Mouse (Mus musculus) hindbrain, embryonic 15.5 days (tissue): Measurements from ENCODE around the gene Myo1g. TPM values are rescaled to one million over a fixed set of nuclear protein-coding genes. Genes with fewer than 3 reads are reported as not detected.

ENCODE experiments used
- ATAC-seq: fragments of 200-750 bp; cut with Nextera tagmentation; 2 replicates; pipeline ENCODE4 v1.8.0; 2017; ENCODE audit warnings: low read depth, moderate number of reproducible peaks, moderate TSS enrichment; ENCODE audit not compliant: low FRiP score
- H3K27ac ChIP-seq: fragments of 300-500 bp; sonication (generic); replicated peaks from 2 replicates; pipeline ENCODE4 v1.5.1; 2015; ENCODE audit warnings: mild to moderate bottlenecking, inconsistent platforms
- H3K27me3 ChIP-seq: fragments of 300-500 bp; sonication (generic); 2 replicates; pipeline ENCODE4 v1.6.1; 2015; ENCODE audit warnings: control low read depth, inconsistent platforms
- H3K36me3 ChIP-seq: fragments of 300-500 bp; sonication (generic); 2 replicates; pipeline ENCODE4 v1.6.1; 2015; ENCODE audit warnings: control low read depth, inconsistent platforms
- H3K4me1 ChIP-seq: fragments of 300-500 bp; sonication (generic); replicated peaks from 2 replicates; pipeline ENCODE4 v1.6.1; 2015; ENCODE audit warnings: control low read depth, inconsistent platforms
- H3K4me2 ChIP-seq: fragments of 300-500 bp; sonication (generic); 2 replicates; pipeline ENCODE4 v1.6.1; 2015; ENCODE audit warnings: moderate library complexity, mild to moderate bottlenecking, inconsistent platforms
- H3K4me3 ChIP-seq: fragments of 300-500 bp; sonication (generic); 2 replicates; pipeline ENCODE4 v1.5.1; 2015; ENCODE audit warnings: mild to moderate bottlenecking, inconsistent platforms
- H3K9ac ChIP-seq: fragments of 300-500 bp; sonication (generic); 2 replicates; pipeline ENCODE4 v1.6.1; 2015; ENCODE audit warnings: inconsistent platforms
- H3K9me3 ChIP-seq: fragments of 300-500 bp; sonication (generic); 2 replicates; pipeline ENCODE4 v1.6.1; 2016; ENCODE audit warnings: control low read depth, inconsistent platforms
- WGBS: fragments of 180-500 bp; shearing (Covaris S2); methylation state at CpG from one replicate; pipeline ENCODE4 v1.1.7; 2015; 5-methylcytosine and 5-hydroxymethylcytosine counted together
- polyA plus RNA-seq: library from polyadenylated mRNA; unstranded; fragments of >200 nt; fragmentation: Nextera tagmentation; extraction: Ambion mirVana; gene quantifications from 2 replicates; pipeline ENCODE4 v1.2.1, GENCODE M21; 2015

The Myo1g gene
- polyA plus RNA-seq, 1 experiment from 2014 or later = 0.39 TPM

- no peaks in the 10 kb centered on the region for H3K9me3 ChIP-seq
- 80% methylated on average over 13 of the region's 13 CpGs for WGBS
- no peaks in the 10 kb centered on the region for H3K4me1 ChIP-seq
- no peak for ATAC-seq
- no peak overlapping the region for H3K4me2 ChIP-seq
- H3K36me3 ChIP-seq = no peaks in the 10 kb centered on the region
- H3K27ac ChIP-seq = no peak overlapping the region
- no peak overlapping the region for H3K9ac ChIP-seq
- no peak overlapping the region for H3K4me3 ChIP-seq
- no peaks in the 10 kb centered on the region for H3K27me3 ChIP-seq
Measured at GRCm38 (mm10) chr11:6480681-6481405, 39.9 kb downstream of the Myo1g start.

- no peak overlapping the region for H3K9ac ChIP-seq
- WGBS = 73% methylated on average over 7 of the region's 7 CpGs
- H3K27ac ChIP-seq = no peak overlapping the region
- H3K36me3 ChIP-seq = no peaks in the 10 kb centered on the region
- H3K4me1 ChIP-seq = no peaks in the 10 kb centered on the region
- no peaks in the 10 kb centered on the region for H3K27me3 ChIP-seq
- H3K4me2 ChIP-seq = no peak overlapping the region
- no peak for ATAC-seq
- no peak overlapping the region for H3K4me3 ChIP-seq
- no peaks in the 10 kb centered on the region for H3K9me3 ChIP-seq
Measured at GRCm38 (mm10) chr11:6480191-6480590, 40.6 kb downstream of the Myo1g start.

GRCm38 (mm10) chr11:6479231-6479630 is 41.5 kb downstream of the Myo1g start:
- H3K4me3 ChIP-seq = no peak overlapping the region
- H3K4me2 ChIP-seq = no peak overlapping the region
- WGBS = 81% methylated on average over 2 of the region's 2 CpGs
- no peak overlapping the region for H3K9ac ChIP-seq
- no peaks in the 10 kb centered on the region for H3K27me3 ChIP-seq
- H3K9me3 ChIP-seq = no peaks in the 10 kb centered on the region
- no peak for ATAC-seq
- H3K4me1 ChIP-seq = peaks cover 3% of the 10 kb centered on the region
- H3K36me3 ChIP-seq = no peaks in the 10 kb centered on the region
- no peak overlapping the region for H3K27ac ChIP-seq

GRCm38 (mm10) chr11:6477350-6477749 is 43.4 kb downstream of the Myo1g start:
- ATAC-seq = no peak
- Histone ChIP-seq H3K9ac (no peak overlapping the region), H3K27me3 (no peaks in the 10 kb centered on the region), H3K4me1 (peaks cover 19% of the 10 kb centered on the region), H3K9me3 (no peaks in the 10 kb centered on the region), H3K27ac (no peak overlapping the region), H3K4me2 (no peak overlapping the region), H3K36me3 (no peaks in the 10 kb centered on the region), H3K4me3 (no peak overlapping the region)
- WGBS = 100% methylated on average over 1 of the region's 1 CpGs

- no peak for ATAC-seq
- Histone ChIP-seq H3K36me3 (no peaks in the 10 kb centered on the region), H3K27me3 (no peaks in the 10 kb centered on the region), H3K9ac (no peak overlapping the region), H3K9me3 (no peaks in the 10 kb centered on the region), H3K27ac (no peak overlapping the region), H3K4me3 (no peak overlapping the region), H3K4me2 (no peak overlapping the region), H3K4me1 (peaks cover 23% of the 10 kb centered on the region)
- whole genome bisulfite sequencing = 74% methylated on average over 6 of the region's 6 CpGs
Measured at GRCm38 (mm10) chr11:6476876-6477275, 43.9 kb downstream of the Myo1g start.

- peaks cover 31% of the 10 kb centered on the region for H3K4me1 ChIP-seq
- peak within 1 kb of the TSS; percentile 95 for H3K4me2 ChIP-seq
- H3K9ac ChIP-seq = peak within 1 kb of the TSS; percentile 97
- peak within 1 kb of the TSS; percentile 98 for H3K4me3 ChIP-seq
- ATAC-seq = peak; percentile 95
- peak within 1 kb of the TSS; percentile 94 for H3K27ac ChIP-seq
- 0% methylated on average over 37 of the region's 76 CpGs for WGBS
- H3K36me3 ChIP-seq = no peaks in the 10 kb centered on the region
- no peaks in the 10 kb centered on the region for H3K27me3 ChIP-seq
- H3K9me3 ChIP-seq = no peaks in the 10 kb centered on the region
Measured at GRCm38 (mm10) chr11:6475867-6476484, 44.8 kb downstream of the Myo1g start, which contains the start of gene Purb. TSS of gene Purb (minus strand) at chr11:6475917.

GRCm38 (mm10) chr11:6474874-6475731 is 45.7 kb downstream of the Myo1g start:
- Histone ChIP-seq H3K9ac (peak overlapping the region; percentile 97), H3K27me3 (no peaks in the 10 kb centered on the region), H3K36me3 (no peaks in the 10 kb centered on the region), H3K9me3 (no peaks in the 10 kb centered on the region), H3K4me1 (peaks cover 40% of the 10 kb centered on the region), H3K27ac (peak overlapping the region; percentile 94), H3K4me3 (peak overlapping the region; percentile 98), H3K4me2 (peak overlapping the region; percentile 95)
- under 1% methylated on average over 105 of the region's 109 CpGs for WGBS
- ATAC-seq = peak; percentile 28

GRCm38 (mm10) chr11:6474381-6474780 is 46.4 kb downstream of the Myo1g start:
- WGBS = 37% methylated on average over 6 of the region's 6 CpGs
- Histone ChIP-seq H3K36me3 (no peaks in the 10 kb centered on the region), H3K27me3 (no peaks in the 10 kb centered on the region), H3K4me1 (peaks cover 44% of the 10 kb centered on the region), H3K4me3 (peak overlapping the region; percentile 98), H3K27ac (peak overlapping the region; percentile 94), H3K9me3 (no peaks in the 10 kb centered on the region), H3K4me2 (peak overlapping the region; percentile 95), H3K9ac (peak overlapping the region; percentile 97)
- no peak for ATAC-seq

GRCm38 (mm10) chr11:6472076-6472475 is 48.7 kb downstream of the Myo1g start:
- Histone ChIP-seq H3K9me3 (no peaks in the 10 kb centered on the region), H3K27me3 (no peaks in the 10 kb centered on the region), H3K36me3 (peaks cover 4% of the 10 kb centered on the region; the same call in 1 of the 2 replicates), H3K4me3 (peak overlapping the region; percentile 42), H3K9ac (peak overlapping the region; percentile 43), H3K27ac (0 out of 2 replicates have a peak overlapping the region, but pooled peaks have one; percentile 42), H3K4me2 (peak overlapping the region; percentile 95), H3K4me1 (peaks cover 64% of the 10 kb centered on the region)
- no peak for ATAC-seq

GRCm38 (mm10) chr11:6471493-6471892 is 49.3 kb downstream of the Myo1g start:
- Histone ChIP-seq H3K9ac (peak overlapping the region; percentile 43), H3K36me3 (peaks cover 6% of the 10 kb centered on the region), H3K4me2 (peak overlapping the region; percentile 95), H3K4me1 (peaks cover 64% of the 10 kb centered on the region), H3K27me3 (no peaks in the 10 kb centered on the region), H3K4me3 (peak overlapping the region; percentile 42), H3K27ac (peak overlapping the region; percentile 53), H3K9me3 (no peaks in the 10 kb centered on the region)
- ATAC-seq = no peak
- 7% methylated on average over 1 of the region's 1 CpGs for WGBS

- Histone ChIP-seq H3K36me3 (peaks cover 10% of the 10 kb centered on the region), H3K27me3 (no peaks in the 10 kb centered on the region), H3K9me3 (no peaks in the 10 kb centered on the region), H3K9ac (peak overlapping the region; percentile 30; the same call in 1 of the 2 replicates), H3K4me1 (peaks cover 64% of the 10 kb centered on the region), H3K4me3 (peak overlapping the region; percentile 42), H3K4me2 (peak overlapping the region; percentile 95), H3K27ac (no peak overlapping the region)
- ATAC-seq = no peak
- 39% methylated on average over 2 of the region's 2 CpGs for WGBS
Measured at GRCm38 (mm10) chr11:6471054-6471453, 49.7 kb downstream of the Myo1g start.

GRCm38 (mm10) chr11:6468541-6468940 is 52.2 kb downstream of the Myo1g start:
- peaks cover 54% of the 10 kb centered on the region for H3K4me1 ChIP-seq
- H3K4me2 ChIP-seq = 0 out of 2 replicates have a peak overlapping the region, but pooled peaks have one; percentile 11
- no peaks in the 10 kb centered on the region for H3K9me3 ChIP-seq
- H3K36me3 ChIP-seq = peaks cover 15% of the 10 kb centered on the region
- no peak overlapping the region for H3K27ac ChIP-seq
- no peaks in the 10 kb centered on the region for H3K27me3 ChIP-seq
- 69% methylated on average over 2 of the region's 2 CpGs for WGBS
- no peak overlapping the region for H3K4me3 ChIP-seq
- no peak for ATAC-seq
- H3K9ac ChIP-seq = no peak overlapping the region
